Mouse (Mus musculus) E14TG2a.4 (cell line): ENCODE measurements around the gene Plpp7.

Experiments used
- CTCF ChIP-seq: conservative IDR thresholded peaks from 2 replicates; pipeline ENCODE4 v1.5.1; 2014; ENCODE audit warnings: low read length
- POU5F1 ChIP-seq: IDR thresholded peaks from 2 replicates; pipeline ENCODE4 v1.6.1; 2014; ENCODE audit warnings: low read length, borderline replicate concordance

DNA sequence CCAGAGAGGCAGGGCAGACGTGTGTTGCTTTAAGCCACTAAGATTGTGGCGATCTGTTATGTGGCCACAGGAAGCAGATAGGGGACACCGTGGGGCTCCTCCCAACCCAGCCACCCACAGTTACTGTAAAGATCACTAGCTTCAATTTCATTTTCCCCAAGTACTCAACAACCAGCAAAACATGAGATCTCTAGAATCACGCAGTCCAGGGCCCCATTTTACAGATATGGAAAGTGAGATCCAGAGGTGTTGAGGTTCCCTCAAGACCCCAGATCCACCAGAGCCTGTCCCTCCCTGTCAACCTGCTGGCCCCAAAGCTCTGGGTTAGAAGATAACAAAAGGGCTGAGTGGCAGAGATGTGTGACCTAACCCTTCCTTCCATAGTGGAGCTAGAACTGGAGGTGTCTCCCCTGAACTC is 20.5 kb downstream of the Plpp7 start:
- TF ChIP-seq CTCF (no peak), POU5F1 (no peak)
